Mouse (Mus musculus) intestine, postnatal 0 days (tissue): ENCODE data around the gene Sema5a. TPM values are rescaled to one million over a fixed set of nuclear protein-coding genes. Genes with fewer than 3 reads are reported as not detected.

Source experiments
- ATAC-seq: fragments of 200-750 bp; cut with Nextera tagmentation; 2 replicates; pipeline ENCODE4 v1.8.0; 2017; ENCODE audit warnings: mild to moderate bottlenecking, moderate TSS enrichment, moderate library complexity
- H3K27ac ChIP-seq: fragments of 300-500 bp; sonication (generic); 2 replicates; pipeline ENCODE4 v1.5.1; 2014; ENCODE audit warnings: mild to moderate bottlenecking, low read depth, low read length, moderate library complexity
- H3K27me3 ChIP-seq: fragments of 300-500 bp; sonication (generic); replicated peaks from 2 replicates; pipeline ENCODE4 v1.6.1; 2014; ENCODE audit warnings: low read length, mixed read lengths; ENCODE audit not compliant: control insufficient read depth, insufficient read depth
- H3K36me3 ChIP-seq: fragments of 300-500 bp; sonication (generic); 2 replicates; pipeline ENCODE4 v1.6.1; 2014; ENCODE audit warnings: mild to moderate bottlenecking, moderate library complexity; ENCODE audit not compliant: control insufficient read depth, insufficient read depth
- H3K4me1 ChIP-seq: fragments of 300-500 bp; sonication (generic); replicated peaks from 2 replicates; pipeline ENCODE4 v1.6.1; 2014; ENCODE audit warnings: antibody characterized with exemption, low read length, mixed read lengths; ENCODE audit not compliant: control insufficient read depth, insufficient read depth
- H3K4me2 ChIP-seq: fragments of 300-500 bp; sonication (generic); replicated peaks from 2 replicates; pipeline ENCODE4 v1.6.1; 2014; ENCODE audit warnings: low read depth, mild to moderate bottlenecking, moderate library complexity
- H3K4me3 ChIP-seq: fragments of 300-500 bp; sonication (generic); 2 replicates; pipeline ENCODE4 v1.5.1; 2014; ENCODE audit warnings: low read depth, low read length
- H3K9ac ChIP-seq: fragments of 300-500 bp; sonication (generic); 2 replicates; pipeline ENCODE4 v1.6.1; 2014; ENCODE audit warnings: mild to moderate bottlenecking, low read depth, low read length
- H3K9me3 ChIP-seq: fragments of 300-500 bp; sonication (generic); 2 replicates; pipeline ENCODE4 v1.6.1; 2016; ENCODE audit warnings: mixed run types; ENCODE audit not compliant: control insufficient read depth
- CTCF ChIP-seq: sonication (generic); IDR thresholded peaks from 2 replicates; pipeline ENCODE4 v1.5.1; 2016; ENCODE audit warnings: low read depth, mild to moderate bottlenecking, control low read depth, antibody characterized with exemption, moderate library complexity
- WGBS: fragments of 180-500 bp; shearing (Covaris S2); extraction: QIAGEN DNeasy Blood & Tissue Kit; methylation state at CpG from one replicate; pipeline ENCODE4 v1.1.7; 2014; 5-methylcytosine and 5-hydroxymethylcytosine counted together
- polyA plus RNA-seq: library from polyadenylated mRNA; unstranded; fragments of >200 nt; fragmentation: Nextera tagmentation; extraction: Ambion mirVana; gene quantifications from 2 replicates; pipeline ENCODE4 v1.2.1, GENCODE M21; 2015

The Sema5a gene
- polyA plus RNA-seq, 1 experiment from 2014 or later, result 5.1 TPM

DNA sequence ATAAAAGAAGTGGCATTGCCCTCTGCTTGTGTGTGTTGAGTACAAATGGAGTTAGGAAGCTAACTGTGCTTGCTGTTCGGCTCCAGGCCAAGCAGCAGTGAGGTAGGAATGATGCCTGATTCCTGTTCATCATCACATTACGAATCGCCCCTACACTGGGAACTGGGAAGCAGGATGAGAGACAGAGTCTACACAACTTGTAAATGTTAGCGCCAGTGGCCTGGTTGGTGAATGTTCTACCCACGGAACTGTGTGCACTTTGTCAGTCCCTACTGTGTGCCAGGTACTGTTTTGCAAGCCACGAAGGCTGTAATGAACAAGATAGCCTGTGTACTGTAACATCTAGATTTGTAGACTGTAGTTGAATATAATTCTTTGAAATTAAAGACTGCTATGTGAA lies 352.0 kb downstream of the Sema5a start:
- 85% methylated on average over 6 of the region's 6 CpGs for WGBS
- Histone ChIP-seq H3K27me3 (no peaks in the 10 kb centered on the region), H3K9ac (no peak overlapping the region), H3K27ac (no peak overlapping the region), H3K4me2 (no peak overlapping the region), H3K9me3 (no peaks in the 10 kb centered on the region), H3K36me3 (no peaks in the 10 kb centered on the region), H3K4me3 (no peak overlapping the region), H3K4me1 (no peaks in the 10 kb centered on the region)
- no peak for TF ChIP-seq CTCF
- ATAC-seq, result no peak

DNA sequence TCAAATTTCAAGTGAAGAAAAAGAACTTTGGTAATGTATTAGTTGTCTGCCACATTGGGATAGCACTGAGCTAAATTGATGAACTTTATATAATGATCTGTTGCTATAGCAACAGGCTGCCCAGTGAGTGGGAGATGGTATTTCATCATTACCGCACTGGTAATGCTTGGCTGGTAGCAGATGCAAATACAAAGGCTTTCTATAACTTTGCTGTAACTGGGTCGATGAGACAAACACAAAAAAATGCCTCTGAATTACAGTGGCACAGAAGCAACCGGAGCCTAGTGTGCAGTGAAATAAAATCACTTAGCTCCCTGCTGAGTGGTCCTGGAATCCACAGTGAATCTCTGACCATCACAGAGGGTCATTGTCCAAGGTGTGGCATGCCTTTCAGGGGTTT lies 352.6 kb downstream of the Sema5a start:
- no peaks in the 10 kb centered on the region for H3K9me3 ChIP-seq
- no peak for TF ChIP-seq CTCF

DNA sequence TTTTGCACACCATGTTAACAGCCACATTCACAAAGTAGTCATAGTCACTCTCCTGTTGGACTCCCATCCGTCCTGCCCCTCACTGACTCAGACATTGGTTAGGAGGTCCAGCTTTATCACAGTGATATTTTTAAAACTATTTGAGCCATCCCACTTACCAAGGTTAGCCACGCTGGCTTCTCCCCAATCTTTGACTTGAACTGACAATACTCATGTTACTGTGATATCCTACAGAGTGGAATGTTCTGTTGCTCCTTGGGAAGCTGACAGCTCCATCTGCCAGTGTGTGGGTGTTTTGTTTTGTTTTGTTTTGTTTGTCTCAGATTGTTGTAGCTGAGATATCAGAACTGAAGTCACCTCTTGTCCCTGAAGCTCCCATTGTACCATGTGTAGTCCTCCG lies 362.6 kb downstream of the Sema5a start:
- H3K9ac ChIP-seq, result no peak overlapping the region
- no peak for TF ChIP-seq CTCF
- no peak overlapping the region for H3K27ac ChIP-seq
- 84% methylated on average over 3 of the region's 3 CpGs for WGBS
- H3K4me1 ChIP-seq, result no peaks in the 10 kb centered on the region
- no peaks in the 10 kb centered on the region for H3K9me3 ChIP-seq
- H3K36me3 ChIP-seq, result no peaks in the 10 kb centered on the region
- no peaks in the 10 kb centered on the region for H3K27me3 ChIP-seq
- no peak for ATAC-seq
- H3K4me3 ChIP-seq, result no peak overlapping the region
- no peak overlapping the region for H3K4me2 ChIP-seq

More for the DNA sequence above, 352.6 kb downstream of the Sema5a start:
- H3K4me2 ChIP-seq, result no peak overlapping the region
- no peak overlapping the region for H3K9ac ChIP-seq
- H3K36me3 ChIP-seq, result no peaks in the 10 kb centered on the region
- no peak for ATAC-seq
- H3K4me3 ChIP-seq, result no peak overlapping the region
- H3K4me1 ChIP-seq, result no peaks in the 10 kb centered on the region
- WGBS, result 83% methylated on average over 3 of the region's 3 CpGs
- no peaks in the 10 kb centered on the region for H3K27me3 ChIP-seq
- no peak overlapping the region for H3K27ac ChIP-seq

DNA sequence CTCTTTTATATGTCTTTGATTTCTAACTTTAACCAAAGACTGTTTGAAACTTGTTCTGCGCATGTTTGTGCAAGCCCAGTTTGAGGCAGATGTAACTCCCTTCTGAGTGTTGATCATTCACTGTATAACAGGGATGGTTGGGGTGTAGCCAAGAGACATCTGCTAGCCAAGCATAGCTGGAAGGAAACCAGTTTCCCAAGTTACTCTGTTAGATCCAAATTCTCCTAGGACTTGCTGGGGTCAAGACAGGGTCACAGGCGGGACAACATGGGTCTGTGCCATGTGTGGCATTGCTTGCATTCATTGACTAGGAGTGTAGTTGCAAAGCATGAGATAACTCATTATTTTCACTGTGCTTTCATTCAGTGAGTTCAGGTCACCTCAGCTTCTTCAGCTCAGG lies 366.2 kb downstream of the Sema5a start:
- 47% methylated on average over 2 of the region's 2 CpGs for WGBS
- no peaks in the 10 kb centered on the region for H3K9me3 ChIP-seq
- H3K27ac ChIP-seq, result no peak overlapping the region
- H3K4me1 ChIP-seq, result no peaks in the 10 kb centered on the region
- no peak for TF ChIP-seq CTCF
- H3K9ac ChIP-seq, result no peak overlapping the region
- H3K4me2 ChIP-seq, result no peak overlapping the region
- no peaks in the 10 kb centered on the region for H3K27me3 ChIP-seq
- H3K4me3 ChIP-seq, result no peak overlapping the region
- no peaks in the 10 kb centered on the region for H3K36me3 ChIP-seq
- no peak for ATAC-seq

DNA sequence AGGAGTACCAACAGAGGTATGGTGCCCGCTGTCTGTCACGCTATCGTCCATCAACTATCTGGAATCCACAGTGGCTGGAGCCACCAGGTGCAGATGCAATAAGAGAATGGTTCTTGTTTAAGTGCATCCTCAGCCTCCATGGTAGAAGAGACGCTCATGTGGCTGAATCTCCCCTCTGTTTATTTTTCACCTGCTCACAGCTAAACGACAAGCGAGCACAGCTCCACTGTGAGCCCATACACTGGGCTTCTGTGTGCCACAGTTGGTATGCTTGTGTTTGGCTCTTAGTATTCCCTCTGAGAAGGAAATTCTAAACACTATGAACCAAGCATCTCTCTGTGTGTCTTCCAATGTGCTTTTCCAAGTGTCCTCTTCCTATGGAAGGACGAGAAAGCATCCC lies 366.6 kb downstream of the Sema5a start:
- Histone ChIP-seq H3K9me3 (no peaks in the 10 kb centered on the region), H3K36me3 (no peaks in the 10 kb centered on the region), H3K27ac (no peak overlapping the region), H3K4me1 (no peaks in the 10 kb centered on the region), H3K27me3 (no peaks in the 10 kb centered on the region), H3K4me2 (no peak overlapping the region), H3K4me3 (no peak overlapping the region), H3K9ac (no peak overlapping the region)
- no peak for TF ChIP-seq CTCF
- no peak for ATAC-seq
- WGBS, result 74% methylated on average over 7 of the region's 7 CpGs

DNA sequence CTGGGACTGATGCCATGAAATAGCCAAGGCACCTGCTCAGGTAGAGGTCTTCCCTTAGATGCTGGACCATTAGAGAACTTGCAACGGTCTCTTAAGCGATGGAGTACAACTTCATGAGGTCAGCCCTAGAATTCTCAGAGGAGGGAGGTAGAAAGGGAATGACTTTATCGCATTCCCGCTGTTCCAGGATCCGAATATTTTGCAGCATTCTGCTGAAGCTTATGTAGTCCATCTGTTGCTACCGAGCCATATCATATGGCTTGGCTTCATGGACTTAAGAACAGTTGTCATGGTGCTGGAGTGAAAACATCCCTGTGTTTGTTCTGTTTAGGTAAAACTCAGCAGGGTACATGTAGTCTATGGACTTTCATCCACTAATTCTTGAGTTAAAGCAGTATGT lies 369.1 kb downstream of the Sema5a start:
- Histone ChIP-seq H3K4me1 (no peaks in the 10 kb centered on the region), H3K36me3 (no peaks in the 10 kb centered on the region), H3K4me3 (no peak overlapping the region), H3K27me3 (no peaks in the 10 kb centered on the region), H3K4me2 (no peak overlapping the region), H3K9me3 (no peaks in the 10 kb centered on the region), H3K9ac (no peak overlapping the region), H3K27ac (no peak overlapping the region)
- ATAC-seq, result no peak
- WGBS, result 88% methylated on average over 6 of the region's 6 CpGs
- no peak for TF ChIP-seq CTCF

DNA sequence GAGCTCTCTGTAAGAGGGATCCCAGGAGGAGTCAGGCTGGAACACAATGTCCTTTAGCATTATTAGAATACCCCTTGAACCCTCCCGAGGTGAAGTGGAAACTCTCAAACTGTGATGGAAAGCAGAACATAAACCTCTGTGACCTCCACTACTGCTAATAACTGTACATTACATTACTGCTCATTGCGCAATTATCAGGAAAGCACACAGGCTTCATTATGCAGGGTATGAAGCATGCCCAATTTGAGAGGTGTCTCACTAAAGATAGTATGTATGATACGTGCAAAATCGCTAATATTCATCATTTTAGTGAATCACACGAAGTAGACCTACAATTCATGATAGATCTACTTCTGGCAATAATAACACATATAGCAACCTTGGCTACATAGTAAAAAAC lies 371.2 kb downstream of the Sema5a start:
- 81% methylated on average over 5 of the region's 5 CpGs for WGBS
- Histone ChIP-seq H3K9me3 (no peaks in the 10 kb centered on the region), H3K4me3 (no peak overlapping the region), H3K27me3 (no peaks in the 10 kb centered on the region), H3K27ac (no peak overlapping the region), H3K4me1 (no peaks in the 10 kb centered on the region), H3K9ac (no peak overlapping the region), H3K4me2 (no peak overlapping the region), H3K36me3 (no peaks in the 10 kb centered on the region)
- ATAC-seq, result no peak
- no peak for TF ChIP-seq CTCF
